Mouse (Mus musculus): ENCODE measurements at regions not wholly inside any gene's neighbourhood (a gene's known extent, or its start where the extent isn't known, plus 50 kb on each side); places are given as distances from the start of the nearest gene placed in this dataset.

DNA sequence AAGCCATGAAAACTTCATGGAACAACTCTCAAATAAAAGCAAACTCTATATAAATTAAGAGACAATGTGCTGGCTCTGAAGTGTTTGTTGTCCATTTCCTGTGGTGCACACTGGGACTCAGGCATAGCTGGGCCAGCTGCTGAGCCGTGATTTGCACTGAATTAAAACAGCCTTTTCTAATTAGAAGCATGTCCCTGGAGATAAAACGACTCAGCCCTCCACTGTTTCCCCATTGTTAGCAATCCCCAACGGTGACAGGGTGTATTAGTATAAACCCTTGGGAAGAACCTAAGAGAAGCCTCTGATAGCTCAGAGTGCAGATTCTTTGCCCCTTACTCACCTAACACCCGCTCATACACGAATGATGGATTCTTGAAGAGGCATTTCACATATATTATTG lies 182.9 kb upstream of the Gm12728 start:
- no peak for DNase-seq
- intact Hi-C loops (cut with DNase I; ENCODE audit: low total_unique reads) = no loop called here

DNA sequence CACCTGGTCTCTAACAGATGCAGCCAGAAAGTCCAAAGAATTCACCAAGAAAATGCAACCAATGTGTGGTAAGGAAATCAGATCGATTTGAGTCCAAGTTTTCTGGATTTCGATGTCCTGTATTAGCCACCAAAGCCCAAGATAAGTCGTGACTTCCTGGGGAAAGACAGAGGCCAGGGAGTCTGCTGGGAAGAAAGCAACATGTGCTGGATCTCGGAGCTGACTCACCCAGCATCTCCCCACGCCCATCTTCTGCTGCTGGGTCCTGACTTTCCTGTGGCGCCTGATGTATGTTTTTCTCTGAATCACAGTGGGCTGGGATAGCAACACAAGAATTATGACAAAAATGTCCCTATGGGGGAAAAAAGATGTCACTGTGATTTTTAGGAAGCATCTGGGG lies 178.8 kb upstream of the Gm12728 start:
- intact Hi-C loops (cut with DNase I; ENCODE audit: low total_unique reads) = no loop called here
- DNase-seq = no peak

DNA sequence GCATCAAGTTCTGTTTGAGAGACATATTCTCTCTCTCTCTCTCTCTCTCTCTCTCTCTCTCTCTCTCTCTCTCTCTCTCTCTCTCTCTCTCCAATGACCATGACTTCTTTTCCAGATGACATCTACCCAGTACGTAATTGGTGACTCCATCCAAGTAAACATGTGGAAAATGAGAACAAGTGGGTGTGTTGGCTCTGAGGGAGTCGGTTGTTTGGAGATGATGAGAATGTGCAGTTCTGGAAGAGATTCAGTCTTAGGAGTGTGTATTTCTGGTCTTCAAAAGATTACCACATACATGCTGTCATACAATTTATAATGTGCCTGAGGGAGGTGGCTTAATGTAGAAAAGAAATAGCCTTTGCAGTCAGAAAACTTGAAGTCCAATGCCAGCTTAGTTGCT lies 175.3 kb upstream of the Gm12728 start:
- intact Hi-C loops (cut with DNase I; ENCODE audit: low total_unique reads) = no loop called here
- DNase-seq = no peak

DNA sequence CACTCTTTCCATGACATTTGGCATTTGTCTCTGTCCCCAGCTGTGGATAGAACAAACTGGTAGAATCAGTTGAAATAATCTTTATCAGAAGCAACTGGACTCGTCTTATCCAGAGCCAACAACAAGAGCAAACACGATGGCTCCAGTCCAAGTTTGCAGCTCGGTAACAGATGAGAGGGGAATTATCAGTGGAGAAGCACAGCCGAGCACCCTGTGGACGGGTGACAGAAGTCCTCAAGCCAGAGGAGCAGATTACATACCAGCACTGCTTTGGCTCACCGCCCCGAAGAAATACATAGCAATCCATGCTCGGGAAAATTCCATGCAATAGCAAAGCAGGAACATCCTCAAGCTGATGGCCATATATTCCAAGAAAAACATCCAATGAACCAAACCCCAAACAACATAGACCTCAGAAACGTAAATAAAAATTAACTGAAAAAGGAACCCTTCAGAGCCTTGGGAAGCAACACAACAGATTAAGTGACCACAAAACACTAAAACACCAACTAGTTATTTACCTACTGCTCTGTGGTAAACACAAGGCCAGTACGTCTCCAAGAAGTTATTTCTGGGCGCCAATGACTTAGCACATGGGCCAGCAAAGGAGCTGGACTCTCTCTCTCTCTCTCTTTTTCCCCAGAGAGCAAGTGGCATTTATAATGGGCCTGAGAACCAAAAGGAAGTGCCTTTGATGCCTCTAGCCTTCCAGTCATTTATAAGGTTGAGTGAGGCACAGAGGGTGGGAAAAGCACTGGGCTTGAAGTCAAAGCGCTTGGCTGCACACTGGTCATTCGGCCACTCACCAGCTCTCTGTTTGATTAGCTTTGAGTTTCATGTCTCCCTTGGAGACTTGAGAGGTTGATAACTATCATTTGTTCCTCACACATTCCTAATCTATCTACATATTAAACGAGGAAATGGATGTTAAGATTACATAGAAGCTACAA lies 163.0 kb upstream of the Gm12728 start:
- intact Hi-C loops (cut with DNase I; ENCODE audit: low total_unique reads) = no loop called here
- peak; percentile 30 for DNase-seq

DNA sequence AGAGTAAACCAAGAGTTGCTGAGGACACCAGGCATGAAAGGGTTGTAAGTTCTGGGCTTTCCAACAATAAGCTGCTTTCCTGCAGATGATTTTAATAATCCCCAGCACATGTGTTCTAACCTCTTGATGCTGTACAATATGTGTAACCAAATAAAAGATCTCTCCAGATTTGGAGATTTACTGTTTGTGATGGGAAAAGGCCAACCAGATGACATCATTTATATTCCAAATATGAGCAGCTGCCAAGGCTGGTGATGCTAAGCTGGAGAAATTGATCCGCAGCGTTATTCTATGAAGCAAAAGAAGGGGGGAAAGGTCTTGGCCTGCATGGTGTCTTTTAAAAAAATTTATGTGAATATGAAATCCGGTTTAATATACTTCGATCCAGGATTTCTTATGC lies 160.1 kb upstream of the Gm12728 start:
- intact Hi-C loops (cut with DNase I; ENCODE audit: low total_unique reads) = no loop called here
- no peak for DNase-seq

DNA sequence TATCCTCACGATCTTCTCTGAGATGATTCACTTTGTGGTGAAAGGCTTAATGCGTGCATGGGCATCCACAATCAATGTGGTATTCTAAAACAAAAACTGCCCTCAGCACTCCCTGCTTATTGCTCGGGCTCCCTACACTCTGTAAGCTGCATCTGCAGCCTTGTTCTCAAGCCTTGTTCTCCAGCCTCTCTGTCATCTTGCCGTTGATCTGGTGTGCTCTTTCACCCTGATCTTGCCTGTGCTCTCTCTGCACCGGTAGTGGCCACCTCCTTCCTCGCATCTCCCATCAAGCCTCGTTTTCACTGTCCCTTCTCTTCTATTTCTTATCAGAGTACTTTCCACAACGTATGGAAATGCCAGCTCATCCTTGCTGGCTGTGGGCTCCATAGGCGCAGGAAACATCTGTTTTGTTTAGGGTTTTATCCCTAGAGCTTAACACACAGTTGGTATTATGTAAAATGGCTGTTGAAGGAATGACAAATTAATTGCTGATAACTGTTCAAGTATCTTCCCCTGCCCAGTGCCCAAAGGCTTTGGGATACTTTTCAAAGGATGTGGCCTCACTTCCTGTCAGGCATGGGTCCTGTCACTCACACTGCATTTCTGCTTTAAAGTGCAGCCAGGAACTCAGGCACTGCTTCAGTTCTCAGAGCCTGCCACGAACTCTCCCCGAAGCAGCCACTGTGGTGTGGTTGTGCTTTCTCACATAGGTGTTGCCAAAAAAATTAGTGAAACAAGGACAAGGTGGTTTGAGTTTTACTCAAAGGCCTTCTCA lies 158.9 kb upstream of the Gm12728 start:
- intact Hi-C loops (cut with DNase I; ENCODE audit: low total_unique reads) = no loop called here
- DNase-seq = no peak

DNA sequence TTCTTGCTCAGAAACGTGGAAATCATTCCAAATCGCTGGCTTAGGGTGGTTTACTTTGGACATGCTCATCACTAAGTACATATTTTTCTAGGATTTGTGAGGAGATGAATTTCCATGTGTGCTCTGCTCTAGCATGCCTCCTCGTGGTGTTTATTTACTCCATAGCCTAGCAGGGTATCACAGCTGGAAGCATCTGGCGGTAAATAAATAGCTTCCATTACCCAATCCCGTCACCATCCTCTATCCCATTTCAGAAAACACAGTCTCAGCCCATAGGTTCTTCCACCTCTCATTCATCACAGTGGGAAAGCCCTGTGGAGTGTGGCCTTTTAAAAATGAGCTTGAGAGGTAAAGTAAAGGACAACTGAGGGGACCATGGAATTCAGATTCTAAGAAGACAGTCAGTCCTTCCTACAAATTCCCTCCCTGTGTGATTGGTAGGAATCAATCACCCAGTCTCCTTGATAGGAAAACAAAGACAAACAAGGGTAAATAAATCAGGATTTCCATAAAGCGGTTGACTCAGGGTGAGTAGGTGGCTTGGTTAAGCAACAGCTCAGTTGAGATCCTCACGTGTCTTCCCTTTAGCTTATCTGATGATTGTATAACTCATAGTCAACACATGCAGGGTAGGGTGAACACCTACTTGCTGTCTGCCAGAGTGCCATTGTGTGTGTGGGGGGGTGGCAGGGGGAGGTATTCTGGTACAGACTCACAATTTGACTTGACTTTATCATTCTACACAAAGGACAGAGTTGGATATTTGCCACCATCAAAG lies 156.9 kb upstream of the Gm12728 start:
- no peak for DNase-seq
- intact Hi-C loops (cut with DNase I; ENCODE audit: low total_unique reads) = no loop called here

DNA sequence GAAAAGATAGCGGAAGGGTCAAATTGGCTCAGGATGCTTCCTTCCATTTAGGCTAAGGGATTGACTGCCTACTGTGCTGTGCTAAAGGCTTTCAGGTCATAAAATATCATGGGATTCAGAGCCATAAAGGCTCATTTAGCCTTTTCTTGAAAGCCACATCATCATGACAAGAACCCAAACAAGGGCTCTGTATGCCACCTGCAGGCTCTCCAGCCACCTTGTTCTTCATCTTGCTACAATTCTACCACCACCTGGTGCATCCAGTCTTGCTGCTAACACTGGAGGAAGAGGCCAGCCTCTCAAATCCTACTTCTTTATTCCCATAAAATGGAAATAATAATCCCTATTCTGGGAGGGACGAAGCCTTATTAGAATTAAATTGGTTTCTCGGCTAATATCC lies 155.9 kb upstream of the Gm12728 start:
- no peak for DNase-seq
- intact Hi-C loops (cut with DNase I; ENCODE audit: low total_unique reads) = no loop called here

DNA sequence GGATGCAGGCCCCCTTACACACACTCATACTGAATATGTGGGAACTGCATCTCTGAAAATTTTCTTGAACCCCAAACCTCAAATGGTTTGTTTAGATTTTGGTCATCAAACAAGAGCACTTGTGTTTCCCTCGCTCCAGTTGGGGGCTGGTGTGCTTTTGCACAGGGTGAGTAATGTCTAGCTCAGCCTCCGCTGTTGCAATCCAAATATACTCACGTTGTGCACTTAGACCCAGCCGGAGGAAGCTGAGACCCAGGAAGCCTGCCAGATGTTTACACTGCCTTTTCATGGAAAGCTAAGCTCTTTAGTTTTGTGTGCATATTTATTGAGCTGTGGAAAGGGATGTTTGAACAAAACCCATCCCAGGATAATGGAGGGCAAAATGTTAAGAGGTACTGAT lies 148.9 kb upstream of the Gm12728 start:
- no peak for DNase-seq
- intact Hi-C loops (cut with DNase I; ENCODE audit: low total_unique reads) = no loop called here

DNA sequence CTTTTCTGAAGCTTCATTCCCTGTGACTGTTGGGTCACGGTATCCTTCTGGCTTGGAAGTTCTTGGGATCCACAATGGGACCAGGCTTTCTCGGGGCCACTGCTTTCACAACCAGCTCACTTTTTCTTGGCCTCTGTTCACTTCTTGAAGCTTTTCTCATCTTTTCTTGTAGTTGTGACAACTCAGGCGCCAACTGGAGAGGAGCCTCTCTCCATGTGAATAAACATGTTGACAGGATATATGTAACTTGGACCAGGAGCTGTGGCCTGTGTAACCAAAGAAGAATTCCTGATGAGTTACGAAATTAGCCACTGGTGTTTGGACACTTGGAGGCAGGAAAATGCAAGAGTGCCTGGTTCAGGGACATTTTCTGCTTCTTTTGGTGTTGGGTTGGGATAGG lies 148.1 kb upstream of the Gm12728 start:
- intact Hi-C loops (cut with DNase I; ENCODE audit: low total_unique reads) = no loop called here

DNA sequence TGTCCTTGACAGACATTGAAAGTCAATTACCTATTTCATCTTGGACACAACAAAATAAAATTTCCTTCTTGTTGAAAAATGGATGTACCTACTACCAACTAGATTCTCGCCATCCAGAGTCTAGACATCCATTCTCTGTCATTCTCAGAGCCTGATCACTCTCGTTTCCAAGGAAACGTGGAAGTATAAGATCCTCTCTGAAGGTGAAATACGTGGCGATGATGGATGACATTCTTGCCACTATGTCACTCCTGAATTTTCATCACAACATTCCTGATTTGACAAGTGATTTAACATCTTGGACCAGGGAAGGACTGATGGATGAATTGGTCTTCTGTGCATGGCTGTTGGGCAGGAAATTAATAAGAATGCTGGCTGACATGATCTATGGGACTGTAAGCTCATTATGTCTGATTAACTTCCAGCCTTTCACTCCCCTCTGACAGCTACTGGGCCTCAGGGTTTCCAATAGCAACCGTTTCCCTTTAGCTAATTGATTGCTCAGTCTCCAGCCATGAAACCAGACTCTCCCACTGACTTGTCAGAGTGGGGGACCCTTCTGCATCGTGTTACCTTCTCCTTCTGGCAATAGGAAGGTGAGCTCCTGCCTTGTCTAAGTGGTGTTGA lies 140.7 kb upstream of the Gm12728 start:
- intact Hi-C loops (cut with DNase I; ENCODE audit: low total_unique reads) = no loop called here
- no peak for DNase-seq

More for the DNA sequence above, 148.1 kb upstream of the Gm12728 start:
- peak; percentile 32 for DNase-seq

DNA sequence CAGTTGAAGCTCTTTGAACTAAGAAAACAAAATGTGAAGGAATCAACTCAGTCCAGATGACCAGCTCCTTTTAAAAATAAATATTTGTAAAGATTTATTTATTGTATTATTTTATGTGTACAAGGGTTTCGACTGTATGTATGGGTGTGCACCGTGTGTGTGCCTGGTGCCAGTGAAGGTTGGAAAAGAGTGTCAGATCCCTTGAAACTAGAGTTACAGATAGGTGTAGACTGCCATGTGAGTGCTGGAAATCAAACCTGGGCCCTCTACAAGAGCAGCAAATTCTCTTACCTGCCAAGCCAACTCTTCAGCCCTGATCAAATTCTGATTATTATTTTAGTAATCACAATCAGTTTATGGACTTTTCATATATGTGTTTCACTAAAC lies 140.2 kb upstream of the Gm12728 start:
- no peak for DNase-seq
- intact Hi-C loops (cut with DNase I; ENCODE audit: low total_unique reads) = no loop called here

DNA sequence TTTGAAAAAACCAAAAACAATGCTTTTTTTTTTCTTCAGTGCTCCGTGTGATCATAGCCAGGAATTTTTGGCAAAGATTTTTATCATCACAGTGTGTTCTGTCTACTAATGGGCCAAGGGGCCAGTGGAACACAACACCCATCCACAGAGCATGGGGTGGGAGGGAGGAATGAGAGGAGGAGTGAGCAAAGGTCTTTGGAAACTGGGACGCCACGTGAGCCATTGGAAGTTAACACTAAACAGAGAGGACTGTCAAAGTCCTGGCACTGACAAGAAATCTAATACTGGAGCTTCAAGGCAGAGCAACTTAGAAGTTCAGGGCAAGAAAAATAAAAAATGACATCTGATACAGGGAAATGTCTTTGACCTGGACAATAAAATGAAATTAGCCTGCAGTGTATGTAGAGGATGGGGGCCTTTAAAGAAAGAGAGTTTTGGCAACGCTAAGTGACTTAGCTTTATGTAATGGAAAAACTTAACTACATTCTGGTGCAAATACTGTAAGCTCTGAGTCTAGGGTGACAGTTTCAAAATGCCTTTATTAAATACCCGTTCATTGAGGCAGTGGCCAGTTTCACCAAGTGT lies 133.5 kb upstream of the Gm12728 start:
- intact Hi-C loops (cut with DNase I; ENCODE audit: low total_unique reads) = no loop called here
- peak; percentile 53 for DNase-seq

DNA sequence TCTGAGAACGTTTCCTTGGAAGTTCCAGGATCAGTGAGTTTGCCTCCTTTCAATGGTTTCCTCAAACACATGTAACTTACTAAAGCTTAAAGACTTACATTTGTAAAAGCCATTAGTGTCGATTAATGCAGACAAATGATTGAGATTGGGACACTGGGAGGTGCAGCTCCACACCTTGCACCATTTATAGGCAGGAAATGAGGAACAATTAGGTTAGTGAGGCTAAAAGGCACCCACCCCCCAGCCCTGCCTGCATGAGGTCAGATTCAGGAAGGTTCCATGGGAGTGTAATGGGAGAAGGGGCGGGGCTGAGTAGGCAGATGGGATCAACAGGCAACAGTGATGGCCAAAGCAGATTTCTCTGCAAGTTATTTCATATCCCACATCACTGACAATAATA lies 131.1 kb upstream of the Gm12728 start:
- intact Hi-C loops (cut with DNase I; ENCODE audit: low total_unique reads) = no loop called here
- no peak for DNase-seq

DNA sequence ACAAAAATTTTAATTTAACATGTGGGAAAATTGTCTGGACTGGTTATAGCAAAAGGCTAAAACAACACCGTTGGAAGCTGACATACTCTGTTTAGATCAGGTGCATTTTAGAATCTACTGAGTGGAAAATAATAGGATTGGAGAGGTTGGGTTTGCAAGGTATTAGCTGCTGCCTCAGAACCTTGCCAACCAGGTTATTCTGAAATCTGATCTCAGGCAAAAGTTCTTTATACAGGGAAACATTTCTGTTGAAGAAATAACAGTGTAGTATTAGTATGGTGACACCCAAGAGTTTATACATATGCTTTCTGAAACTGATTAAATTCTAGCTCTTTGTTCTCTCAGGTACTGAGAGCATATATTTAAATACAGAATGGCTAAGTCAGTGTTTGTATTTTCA lies 113.0 kb upstream of the Gm12728 start:
- intact Hi-C loops (cut with DNase I; ENCODE audit: low total_unique reads) = no loop called here

DNA sequence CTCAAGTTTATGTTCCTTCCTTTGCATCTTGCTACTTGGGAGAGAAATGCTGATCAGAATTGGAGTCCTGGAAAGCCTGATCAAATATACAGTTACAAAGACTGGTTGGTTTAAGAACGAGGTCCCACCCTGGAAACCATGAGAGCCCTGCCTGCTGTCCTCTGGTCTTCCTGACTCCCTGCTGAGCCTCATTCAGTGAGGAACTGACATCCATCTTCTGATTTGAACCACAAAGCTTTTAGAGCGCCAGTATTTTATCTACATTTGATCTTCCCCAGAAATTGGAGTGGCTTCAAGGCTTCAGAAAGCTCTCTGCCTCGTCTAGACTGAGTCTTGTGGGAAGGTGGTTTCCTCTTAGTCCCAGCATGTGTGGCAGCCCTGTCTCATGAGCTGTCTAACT lies 99.0 kb upstream of the Gm12728 start:
- no peak for DNase-seq
- intact Hi-C loops (cut with DNase I; ENCODE audit: low total_unique reads) = no loop called here

More for the DNA sequence above, 113.0 kb upstream of the Gm12728 start:
- DNase-seq = no peak

DNA sequence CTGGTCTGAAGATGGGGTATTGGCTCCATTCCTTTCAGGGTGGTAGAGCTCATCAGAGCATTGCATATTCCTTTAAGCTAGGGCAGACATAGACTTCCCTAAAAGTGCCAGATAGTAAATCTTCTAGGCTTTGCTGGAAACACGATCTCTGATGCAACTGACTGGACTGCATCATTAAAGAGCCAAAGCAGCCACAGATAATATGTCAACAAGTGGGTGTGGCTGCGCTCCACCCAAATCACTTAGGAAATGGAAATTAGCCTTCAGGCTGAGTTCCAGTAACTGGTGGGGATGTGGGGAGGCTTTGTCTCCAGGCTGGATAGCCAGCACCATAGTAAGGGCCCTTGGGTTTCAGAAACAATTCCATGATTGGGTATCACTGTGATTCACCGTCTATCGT lies 97.3 kb upstream of the Gm12728 start:
- DNase-seq = no peak
- intact Hi-C loops (cut with DNase I; ENCODE audit: low total_unique reads) = no loop called here

DNA sequence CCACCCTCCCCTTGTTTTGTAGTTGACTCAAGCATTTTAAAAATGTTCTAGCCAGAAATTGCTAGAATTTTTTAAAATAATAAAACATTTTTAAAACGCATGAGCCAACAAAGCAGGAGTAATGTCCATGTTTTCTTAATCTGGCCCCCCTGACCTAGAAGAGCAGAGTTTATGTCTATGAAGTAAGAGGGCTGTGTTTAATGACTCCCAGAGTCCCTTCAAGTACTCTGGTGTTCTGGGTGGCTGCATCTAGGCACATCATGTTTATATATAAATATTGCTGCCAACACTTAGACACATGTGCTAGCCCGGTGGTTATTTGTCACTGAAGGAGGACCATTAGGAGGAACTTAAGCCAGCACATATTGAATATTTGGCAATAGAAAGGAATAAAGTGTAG lies 93.8 kb upstream of the Gm12728 start:
- intact Hi-C loops (cut with DNase I; ENCODE audit: low total_unique reads) = no loop called here
- DNase-seq = no peak

DNA sequence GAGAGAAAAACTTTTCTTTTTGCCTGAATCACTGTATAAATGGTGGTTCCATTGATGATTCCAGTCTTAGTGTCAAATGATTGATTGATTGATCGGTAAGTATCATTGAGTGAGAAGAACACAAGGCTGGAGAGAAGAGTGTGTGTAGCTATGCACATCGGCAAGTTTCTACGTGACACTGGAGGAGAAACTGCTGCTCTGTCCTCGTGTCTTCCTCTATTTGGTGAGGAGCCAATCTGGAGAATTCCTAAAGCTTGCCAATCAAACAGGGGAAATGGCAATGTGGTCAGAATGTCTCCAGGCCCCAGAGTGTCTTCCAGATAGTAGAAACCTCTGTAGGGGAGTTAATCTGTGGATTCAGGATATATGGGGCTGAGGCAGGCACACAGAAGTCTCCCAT lies 92.5 kb upstream of the Gm12728 start:
- DNase-seq = no peak
- intact Hi-C loops (cut with DNase I; ENCODE audit: low total_unique reads) = no loop called here
